Mouse (Mus musculus) limb, embryonic 14.5 days (tissue): ENCODE measurements around the gene 2310022A10Rik. TPM values are rescaled to one million over a fixed set of nuclear protein-coding genes. Genes with fewer than 3 reads are reported as not detected.

ENCODE experiments used
- ATAC-seq: fragments of 200-750 bp; cut with Nextera tagmentation; 2 replicates; pipeline ENCODE4 v1.8.0; 2017; ENCODE audit warnings: low read depth, moderate number of reproducible peaks, moderate TSS enrichment; ENCODE audit not compliant: low FRiP score
- DNase-seq: peaks from one replicate; pipeline ENCODE4 v3.0.0-alpha.2; 2015; ENCODE audit warnings: low spot score
- H3K27ac ChIP-seq: fragments of 300-500 bp; sonication (generic); replicated peaks from 2 replicates; pipeline ENCODE4 v1.5.1; 2014; ENCODE audit warnings: low read depth, mild to moderate bottlenecking, low read length, moderate library complexity, mixed read lengths
- H3K27me3 ChIP-seq: fragments of 300-500 bp; sonication (generic); 2 replicates; pipeline ENCODE4 v1.6.1; 2014; ENCODE audit warnings: low read length, mixed read lengths; ENCODE audit not compliant: control insufficient read depth, insufficient read depth
- H3K36me3 ChIP-seq: fragments of 300-500 bp; sonication (generic); 2 replicates; pipeline ENCODE4 v1.6.1; 2014; ENCODE audit warnings: mild to moderate bottlenecking, low read length, moderate library complexity, mixed read lengths; ENCODE audit not compliant: control insufficient read depth, insufficient read depth
- H3K4me1 ChIP-seq: fragments of 300-500 bp; sonication (generic); 2 replicates; pipeline ENCODE4 v1.6.1; 2014; ENCODE audit warnings: antibody characterized with exemption, low read length, mixed read lengths; ENCODE audit not compliant: control insufficient read depth, insufficient read depth
- H3K4me2 ChIP-seq: fragments of 300-500 bp; sonication (generic); replicated peaks from 2 replicates; pipeline ENCODE4 v1.6.1; 2014; ENCODE audit warnings: low read depth, mild to moderate bottlenecking, low read length, moderate library complexity; ENCODE audit not compliant: severe bottlenecking
- H3K4me3 ChIP-seq: fragments of 300-500 bp; sonication (generic); replicated peaks from 2 replicates; pipeline ENCODE4 v1.5.1; 2014; ENCODE audit warnings: low read length
- H3K9ac ChIP-seq: fragments of 300-500 bp; sonication (generic); 2 replicates; pipeline ENCODE4 v1.6.1; 2014; ENCODE audit warnings: mild to moderate bottlenecking, low read depth, low read length, moderate library complexity; ENCODE audit not compliant: severe bottlenecking
- H3K9me3 ChIP-seq: fragments of 300-500 bp; sonication (generic); 2 replicates; pipeline ENCODE4 v1.6.1; 2016; ENCODE audit warnings: low read length; ENCODE audit not compliant: control insufficient read depth
- POLR2A ChIP-seq: fragments of 200-500 bp; IDR thresholded peaks from 2 replicates; pipeline ENCODE4 v1.8.0; 2012; ENCODE audit warnings: inconsistent platforms, mild to moderate bottlenecking, moderate library complexity, borderline replicate concordance; ENCODE audit not compliant: insufficient read depth, insufficient read length; ENCODE audit errors: extremely low read depth
- WGBS: fragments of 180-500 bp; shearing (Covaris S2); extraction: QIAGEN DNeasy Blood & Tissue Kit; methylation state at CpG from one replicate; pipeline ENCODE4 v1.1.7; 2014; 5-methylcytosine and 5-hydroxymethylcytosine counted together
- polyA plus RNA-seq, 2 experiments: library from polyadenylated mRNA; depleted of rRNA in 1 of 2; stranded (reverse) in 1 of 2; unstranded in 1 of 2; fragments of >200 nt; fragmentation: Nextera tagmentation in 1 of 2; extraction: Ambion mirVana in 1 of 2; gene quantifications; 2 replicates each; pipeline versions ENCODE4 v1.2.1 to v1.2.3; 2012 to 2014

The 2310022A10Rik gene
- polyA plus RNA-seq, 2 experiments: 27.4 to 39.8 TPM

DNA sequence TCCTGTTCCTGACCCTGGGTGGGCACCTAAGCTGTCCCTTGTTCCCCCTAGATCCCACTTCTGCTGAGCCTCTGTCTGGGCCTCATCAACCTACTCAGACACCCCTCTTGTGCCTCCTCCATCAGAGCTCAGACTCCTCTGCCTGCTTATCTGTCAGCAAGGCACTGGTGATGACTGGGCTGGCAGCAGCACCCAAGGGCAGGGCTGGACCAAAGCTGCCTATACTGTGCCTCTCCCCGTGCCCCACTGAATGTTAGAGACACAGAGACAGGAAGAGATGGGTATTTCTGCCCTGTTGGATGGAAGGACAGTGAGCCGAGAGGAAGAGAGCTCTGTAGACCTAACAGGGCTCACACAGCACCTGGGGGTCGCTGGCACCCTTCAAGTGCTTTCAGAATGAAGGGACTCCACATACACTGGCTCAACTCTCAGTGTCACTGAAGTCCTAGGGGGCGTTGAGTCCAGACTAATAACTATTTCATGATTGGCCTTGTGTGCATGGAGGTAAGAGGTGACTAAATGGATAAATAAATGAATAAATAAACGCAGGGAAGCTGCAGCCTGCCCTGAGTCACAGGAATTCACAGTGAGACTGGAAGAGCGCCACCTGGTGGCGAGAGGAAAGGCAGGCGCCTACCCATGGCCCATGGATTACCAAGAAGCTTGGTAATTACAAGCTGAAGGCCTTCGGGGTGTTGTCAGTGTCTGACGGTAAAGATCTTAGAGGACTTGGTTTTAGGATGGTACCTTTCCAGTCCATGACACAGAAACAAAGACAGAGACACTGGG, 26.8 kb upstream of the 2310022A10Rik start:
- Histone ChIP-seq H3K4me2 (no peak overlapping the region), H3K9me3 (no peaks in the 10 kb centered on the region), H3K36me3 (peaks cover 8% of the 10 kb centered on the region), H3K27me3 (no peaks in the 10 kb centered on the region), H3K9ac (no peak overlapping the region), H3K4me1 (no peaks in the 10 kb centered on the region), H3K4me3 (no peak overlapping the region), H3K27ac (no peak overlapping the region)
- ATAC-seq: peak; percentile 71
- peak; percentile 89 for DNase-seq
- no peak for TF ChIP-seq POLR2A
- WGBS: 22% methylated on average over 10 of the region's 10 CpGs

GRCm38 (mm10) chr7:27529070-27529469, 24.0 kb upstream of the 2310022A10Rik start:
- TF ChIP-seq POLR2A: no peak
- H3K4me3 ChIP-seq: no peak overlapping the region
- WGBS: 79% methylated on average over 21 of the region's 21 CpGs
- H3K9ac ChIP-seq: no peak overlapping the region
- DNase-seq (no peak), ATAC-seq (no peak)
- no peak overlapping the region for H3K27ac ChIP-seq
- H3K4me2 ChIP-seq: no peak overlapping the region
- H3K36me3 ChIP-seq: peaks cover 31% of the 10 kb centered on the region
- H3K9me3 ChIP-seq: no peaks in the 10 kb centered on the region
- no peaks in the 10 kb centered on the region for H3K4me1 ChIP-seq
- H3K27me3 ChIP-seq: no peaks in the 10 kb centered on the region

DNA sequence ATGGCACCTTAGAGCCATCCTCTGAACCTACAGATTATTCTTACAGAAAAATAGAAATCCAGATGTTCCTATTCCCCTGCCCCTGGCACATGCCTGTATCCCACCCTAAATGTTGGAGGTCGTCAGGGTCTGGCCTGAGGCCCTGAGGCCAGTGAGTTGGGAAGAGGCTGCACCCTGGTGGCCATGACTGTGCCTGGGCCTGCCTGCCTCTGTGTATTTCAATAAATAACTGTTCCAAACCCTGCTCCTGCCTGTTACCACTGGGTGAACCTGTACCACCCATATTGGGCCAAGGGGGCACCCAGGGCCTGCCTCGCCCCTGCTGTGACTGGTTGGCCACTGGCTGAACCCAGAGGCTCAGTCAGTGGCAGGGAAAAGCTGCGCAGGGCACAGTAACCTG, 22.1 kb upstream of the 2310022A10Rik start:
- H3K4me1 ChIP-seq: no peaks in the 10 kb centered on the region
- no peak for TF ChIP-seq POLR2A
- DNase-seq: no peak
- no peak for ATAC-seq
- H3K4me3 ChIP-seq: no peak overlapping the region
- no peak overlapping the region for H3K9ac ChIP-seq
- H3K4me2 ChIP-seq: no peak overlapping the region
- H3K9me3 ChIP-seq: no peaks in the 10 kb centered on the region
- H3K27ac ChIP-seq: no peak overlapping the region
- H3K27me3 ChIP-seq: no peaks in the 10 kb centered on the region
- peaks cover 40% of the 10 kb centered on the region for H3K36me3 ChIP-seq
- WGBS: 73% methylated on average over 3 of the region's 3 CpGs

GRCm38 (mm10) chr7:27531707-27532106, 21.3 kb upstream of the 2310022A10Rik start:
- Histone ChIP-seq H3K9ac (no peak overlapping the region), H3K27me3 (no peaks in the 10 kb centered on the region), H3K4me3 (no peak overlapping the region), H3K4me1 (no peaks in the 10 kb centered on the region), H3K4me2 (no peak overlapping the region), H3K9me3 (no peaks in the 10 kb centered on the region), H3K27ac (no peak overlapping the region), H3K36me3 (peaks cover 48% of the 10 kb centered on the region)
- ATAC-seq (no peak), DNase-seq (no peak)
- WGBS: 88% methylated on average over 10 of the region's 10 CpGs
- no peak for TF ChIP-seq POLR2A

GRCm38 (mm10) chr7:27532480-27533050, 20.5 kb upstream of the 2310022A10Rik start:
- ATAC-seq (no peak), DNase-seq (no peak)
- Histone ChIP-seq H3K9me3 (no peaks in the 10 kb centered on the region), H3K4me3 (no peak overlapping the region), H3K4me1 (no peaks in the 10 kb centered on the region), H3K27me3 (no peaks in the 10 kb centered on the region), H3K36me3 (peaks cover 57% of the 10 kb centered on the region), H3K4me2 (no peak overlapping the region), H3K9ac (no peak overlapping the region), H3K27ac (no peak overlapping the region)
- TF ChIP-seq POLR2A: no peak
- WGBS: 91% methylated on average over 9 of the region's 9 CpGs
